Mouse (Mus musculus) ES-Bruce4 (cell line): ENCODE measurements at regions not wholly inside any gene's neighbourhood (a gene's known extent, or its start where the extent isn't known, plus 50 kb on each side); places are given as distances from the start of the nearest gene placed in this dataset.

Experiments used
- CTCF ChIP-seq: IDR thresholded peaks from one replicate; pipeline ENCODE4 v1.8.1; 2011; ENCODE audit warnings: low read depth, low read length
- EP300 ChIP-seq: IDR thresholded peaks from 2 replicates; pipeline ENCODE4 v1.6.1; 2011; ENCODE audit warnings: low read depth, low read length; ENCODE audit not compliant: insufficient read depth
- POLR2A ChIP-seq: IDR thresholded peaks from one replicate; pipeline ENCODE4 v1.8.1; 2011; ENCODE audit warnings: low read length; ENCODE audit not compliant: insufficient read depth

- TF ChIP-seq POLR2A = no peak
- TF ChIP-seq CTCF = no peak
- TF ChIP-seq EP300 = no peak
Observed at GRCm38 (mm10) chr19:23054440-23054839, 86.6 kb upstream of the Klf9 start.
